Mouse (Mus musculus) kidney, embryonic 14.5 days (tissue): ENCODE data around the gene Myo1c. TPM values are rescaled to one million over a fixed set of nuclear protein-coding genes. Genes with fewer than 3 reads are reported as not detected.

ENCODE experiments used
- ATAC-seq: fragments of 200-750 bp; cut with Nextera tagmentation; 2 replicates; pipeline ENCODE4 v1.8.0; 2017; ENCODE audit warnings: moderate number of reproducible peaks, mild to moderate bottlenecking, moderate TSS enrichment, moderate library complexity; ENCODE audit not compliant: low FRiP score, low TSS enrichment
- H3K27ac ChIP-seq: fragments of 300-500 bp; sonication (generic); 2 replicates; pipeline ENCODE4 v1.5.1; 2014; ENCODE audit warnings: low read depth, mild to moderate bottlenecking, low read length, moderate library complexity, mixed read lengths
- H3K27me3 ChIP-seq: fragments of 300-500 bp; sonication (generic); 2 replicates; pipeline ENCODE4 v1.6.1; 2014; ENCODE audit warnings: mild to moderate bottlenecking, low read length; ENCODE audit not compliant: control insufficient read depth, insufficient read depth
- H3K36me3 ChIP-seq: fragments of 300-500 bp; sonication (generic); 2 replicates; pipeline ENCODE4 v1.6.1; 2014; ENCODE audit warnings: low read length, mixed read lengths; ENCODE audit not compliant: control insufficient read depth, insufficient read depth
- H3K4me1 ChIP-seq: fragments of 300-500 bp; sonication (generic); 2 replicates; pipeline ENCODE4 v1.6.1; 2014; ENCODE audit warnings: low read length, mixed read lengths; ENCODE audit not compliant: control insufficient read depth, insufficient read depth
- H3K4me2 ChIP-seq: fragments of 300-500 bp; sonication (generic); replicated peaks from 2 replicates; pipeline ENCODE4 v1.6.1; 2014; ENCODE audit warnings: low read depth, mild to moderate bottlenecking, low read length
- H3K4me3 ChIP-seq: fragments of 300-500 bp; sonication (generic); 2 replicates; pipeline ENCODE4 v1.5.1; 2014; ENCODE audit warnings: mild to moderate bottlenecking, low read length
- H3K9ac ChIP-seq: fragments of 300-500 bp; sonication (generic); 2 replicates; pipeline ENCODE4 v1.6.1; 2014; ENCODE audit warnings: low read depth, mild to moderate bottlenecking, low read length, moderate library complexity
- H3K9me3 ChIP-seq: fragments of 300-500 bp; sonication (generic); 2 replicates; pipeline ENCODE4 v1.6.1; 2016; ENCODE audit warnings: low read length; ENCODE audit not compliant: control insufficient read depth
- WGBS: fragments of 180-500 bp; shearing (Covaris S2); extraction: QIAGEN DNeasy Blood & Tissue Kit; methylation state at CpG from one replicate; pipeline ENCODE4 v1.1.7; 2014; 5-methylcytosine and 5-hydroxymethylcytosine counted together
- polyA plus RNA-seq: library from polyadenylated mRNA; unstranded; fragments of >200 nt; fragmentation: Nextera tagmentation; extraction: Ambion mirVana; gene quantifications from 2 replicates; pipeline ENCODE4 v1.2.1, GENCODE M21; 2014

Gene Myo1c
- polyA plus RNA-seq, 1 experiment from 2014 or later, result 32.0 TPM

- no peaks in the 10 kb centered on the region for H3K9me3 ChIP-seq
- H3K9ac ChIP-seq, result no peak overlapping the region
- no peak for ATAC-seq
Observed at GRCm38 (mm10) chr11:75703748-75704147, 53.4 kb downstream of the Myo1c start.

GRCm38 (mm10) chr11:75713949-75714348, 63.6 kb downstream of the Myo1c start:
- Histone ChIP-seq H3K4me1 (no peaks in the 10 kb centered on the region), H3K4me3 (no peak overlapping the region), H3K9me3 (no peaks in the 10 kb centered on the region), H3K4me2 (no peak overlapping the region), H3K27ac (no peak overlapping the region), H3K9ac (no peak overlapping the region), H3K27me3 (no peaks in the 10 kb centered on the region), H3K36me3 (no peaks in the 10 kb centered on the region)
- no peak for ATAC-seq
- 94% methylated on average over 1 of the region's 1 CpGs for WGBS

More at GRCm38 (mm10) chr11:75703748-75704147, 53.4 kb downstream of the Myo1c start:
- no peak overlapping the region for H3K4me2 ChIP-seq
- H3K27me3 ChIP-seq, result no peaks in the 10 kb centered on the region
- no peaks in the 10 kb centered on the region for H3K4me1 ChIP-seq
- WGBS, result 79% methylated on average over 2 of the region's 2 CpGs
- no peak overlapping the region for H3K27ac ChIP-seq
- H3K4me3 ChIP-seq, result no peak overlapping the region
- peaks cover 67% of the 10 kb centered on the region for H3K36me3 ChIP-seq

GRCm38 (mm10) chr11:75715556-75715955, 65.3 kb downstream of the Myo1c start:
- no peak overlapping the region for H3K9ac ChIP-seq
- no peaks in the 10 kb centered on the region for H3K9me3 ChIP-seq
- H3K4me2 ChIP-seq, result no peak overlapping the region
- H3K4me1 ChIP-seq, result no peaks in the 10 kb centered on the region
- 27% methylated on average over 12 of the region's 12 CpGs for WGBS
- ATAC-seq, result no peak
- H3K27ac ChIP-seq, result no peak overlapping the region
- H3K4me3 ChIP-seq, result no peak overlapping the region
- H3K36me3 ChIP-seq, result no peaks in the 10 kb centered on the region
- no peaks in the 10 kb centered on the region for H3K27me3 ChIP-seq

- H3K4me2 ChIP-seq, result no peak overlapping the region
- no peaks in the 10 kb centered on the region for H3K27me3 ChIP-seq
- H3K4me3 ChIP-seq, result no peak overlapping the region
- H3K36me3 ChIP-seq, result no peaks in the 10 kb centered on the region
- no peak for ATAC-seq
- no peak overlapping the region for H3K27ac ChIP-seq
- WGBS, result 83% methylated on average over 8 of the region's 8 CpGs
- no peak overlapping the region for H3K9ac ChIP-seq
- H3K4me1 ChIP-seq, result no peaks in the 10 kb centered on the region
- H3K9me3 ChIP-seq, result no peaks in the 10 kb centered on the region
Observed at GRCm38 (mm10) chr11:75716661-75717325, 66.5 kb downstream of the Myo1c start.

- Histone ChIP-seq H3K36me3 (no peaks in the 10 kb centered on the region), H3K4me3 (no peak overlapping the region), H3K27ac (no peak overlapping the region), H3K4me1 (no peaks in the 10 kb centered on the region), H3K9me3 (no peaks in the 10 kb centered on the region), H3K4me2 (no peak overlapping the region), H3K27me3 (no peaks in the 10 kb centered on the region), H3K9ac (no peak overlapping the region)
- WGBS, result 61% methylated on average over 4 of the region's 4 CpGs
- no peak for ATAC-seq
Observed at GRCm38 (mm10) chr11:75722339-75722738, 72.0 kb downstream of the Myo1c start.

Other genes starting within 250 kb of the Myo1c start
- gene Serpinf1, start 227.8 kb upstream of the Myo1c start, polyA plus RNA-seq, result 118 and 120 TPM in 2 replicates
- 3.9 and 8.4 TPM in 2 replicates for gene Serpinf2, start 210.9 kb upstream of the Myo1c start, polyA plus RNA-seq
- 2.8 and 4.8 TPM in 2 replicates for gene Wdr81, start 195.8 kb upstream of the Myo1c start, polyA plus RNA-seq
- 20.7 and 21.0 TPM in 2 replicates for gene Tlcd2, start 188.8 kb upstream of the Myo1c start, polyA plus RNA-seq
- 56.4 and 103 TPM in 2 replicates for gene Prpf8, start 163.7 kb upstream of the Myo1c start, polyA plus RNA-seq
- 0.51 and 0.97 TPM in 2 replicates for gene Rilp, start 140.4 kb upstream of the Myo1c start, polyA plus RNA-seq
- 10.0 TPM in 2 replicates for gene Scarf1, start 137.0 kb upstream of the Myo1c start, polyA plus RNA-seq
- 3.5 and 6.0 TPM in 2 replicates for gene Slc43a2, start 118.8 kb upstream of the Myo1c start, polyA plus RNA-seq
- gene Pitpna, start 62.4 kb upstream of the Myo1c start, polyA plus RNA-seq, result 78.2 and 99.5 TPM in 2 replicates
- gene Inpp5k, start 19.5 kb upstream of the Myo1c start, polyA plus RNA-seq, result 24.9 and 30.1 TPM in 2 replicates
- 66.1 and 119 TPM in 2 replicates for gene Crk, start 28.8 kb downstream of the Myo1c start, polyA plus RNA-seq
- 918 and 1,088 TPM in 2 replicates for gene Ywhae, start 82.4 kb downstream of the Myo1c start, polyA plus RNA-seq
- 1.1 and 1.2 TPM in 2 replicates for gene Doc2b, start 145.5 kb downstream of the Myo1c start, polyA plus RNA-seq